Mouse (Mus musculus) adrenal gland, adult (tissue): ENCODE measurements around the gene Areg.

Experiments
- DNase-seq, 2 experiments: peaks; one replicate each; pipeline ENCODE4 v3.0.0; 2022 to 2023; ENCODE audit warnings: low spot score in 1 of 2; ENCODE audit not compliant: inconsistent age in 2 of 2

Areg gene

GRCm38 (mm10) chr5:91162787-91163186 lies 23.4 kb downstream of the Areg start:
- no peak for DNase-seq

- DNase-seq, result no peak
These were observed 27.2 kb downstream of the Areg start for GRCm38 (mm10) chr5:91166601-91167000.

GRCm38 (mm10) chr5:91176397-91176796 lies 37.0 kb downstream of the Areg start:
- no peak for DNase-seq

GRCm38 (mm10) chr5:91194572-91194971 lies 55.2 kb downstream of the Areg start:
- DNase-seq, result no peak
